Mouse (Mus musculus) embryonic facial prominence, embryonic 11.5 days (tissue): ENCODE data around the gene Hist2h3b. TPM values are rescaled to one million over a fixed set of nuclear protein-coding genes. Genes with fewer than 3 reads are reported as not detected.
"Not testable (repeated sequence)": the region's sequence is repeated elsewhere in the genome, so short reads cannot be mapped to it uniquely, and the experiment has no call there.

Source experiments
- ATAC-seq: fragments of 200-750 bp; cut with Nextera tagmentation; replicated peaks from 2 replicates; pipeline ENCODE4 v1.8.0; 2017; ENCODE audit warnings: low read depth; ENCODE audit not compliant: insufficient number of reproducible peaks, low FRiP score, low TSS enrichment
- DNase-seq: peaks from one replicate; pipeline ENCODE4 v3.0.0-alpha.2; 2015; ENCODE audit warnings: low spot score
- H3K27ac ChIP-seq: fragments of 300-500 bp; sonication (generic); replicated peaks from 2 replicates; pipeline ENCODE4 v1.5.1; 2014; ENCODE audit warnings: mild to moderate bottlenecking, low read depth, low read length, control low read depth
- H3K27me3 ChIP-seq: fragments of 300-500 bp; sonication (generic); 2 replicates; pipeline ENCODE4 v1.6.1; 2014; ENCODE audit warnings: mild to moderate bottlenecking, low read length, moderate library complexity, mixed read lengths; ENCODE audit not compliant: control insufficient read depth, insufficient read depth
- H3K36me3 ChIP-seq: fragments of 300-500 bp; sonication (generic); replicated peaks from 2 replicates; pipeline ENCODE4 v1.6.1; 2014; ENCODE audit warnings: low read depth, mild to moderate bottlenecking, low read length, moderate library complexity, mixed read lengths; ENCODE audit not compliant: control insufficient read depth, insufficient read depth
- H3K4me1 ChIP-seq: fragments of 300-500 bp; sonication (generic); 2 replicates; pipeline ENCODE4 v1.6.1; 2014; ENCODE audit warnings: low read length, mixed read lengths; ENCODE audit not compliant: control insufficient read depth, insufficient read depth
- H3K4me2 ChIP-seq: fragments of 300-500 bp; sonication (generic); 2 replicates; pipeline ENCODE4 v1.6.1; 2014; ENCODE audit warnings: low read depth, mild to moderate bottlenecking, control low read depth, low read length, moderate library complexity
- H3K4me3 ChIP-seq: fragments of 300-500 bp; sonication (generic); 2 replicates; pipeline ENCODE4 v1.5.1; 2014; ENCODE audit warnings: low read depth, low read length, control low read depth
- H3K9ac ChIP-seq: fragments of 300-500 bp; sonication (generic); replicated peaks from 2 replicates; pipeline ENCODE4 v1.6.1; 2014; ENCODE audit warnings: mild to moderate bottlenecking, control low read depth, low read length
- H3K9me3 ChIP-seq: fragments of 300-500 bp; sonication (generic); replicated peaks from 2 replicates; pipeline ENCODE4 v1.6.1; 2016; ENCODE audit warnings: mild to moderate bottlenecking, low read length, inconsistent platforms, mixed read lengths; ENCODE audit not compliant: control insufficient read depth
- WGBS: fragments of 180-500 bp; shearing (Covaris S2); extraction: QIAGEN DNeasy Blood & Tissue Kit; methylation state at CpG from one replicate; pipeline ENCODE4 v1.1.7; 2014; 5-methylcytosine and 5-hydroxymethylcytosine counted together
- polyA plus RNA-seq: library from polyadenylated mRNA; unstranded; fragments of >200 nt; fragmentation: Nextera tagmentation; extraction: Ambion mirVana; gene quantifications from 2 replicates; pipeline ENCODE4 v1.2.1, GENCODE M21; 2014

Gene Hist2h3b
- polyA plus RNA-seq, 1 experiment from 2014 or later, result 90.2 TPM

- DNase-seq, result peak; percentile 69
- H3K9me3 ChIP-seq, H3K36me3 ChIP-seq, H3K4me1 ChIP-seq, H3K27me3 ChIP-seq: not testable (repeated sequence)
- Histone ChIP-seq H3K4me2 (peak within 1 kb of the TSS; percentile 62), H3K4me3 (peak within 1 kb of the TSS; percentile 37), H3K27ac (peak within 1 kb of the TSS; percentile 87), H3K9ac (peak within 1 kb of the TSS; percentile 77)
- WGBS, result 0% methylated on average over 21 of the region's 88 CpGs
- ATAC-seq, result peak; percentile 86
Measured at GRCm38 (mm10) chr3:96245003-96245886, 23.2 kb upstream of the Hist2h3b start, which contains the start of gene Hist2h2aa1. Hist2h2aa1 (plus strand) TSS chr3:96245497.

GRCm38 (mm10) chr3:96246018-96246417, 22.4 kb upstream of the Hist2h3b start:
- not testable (repeated sequence) for H3K27me3 ChIP-seq, DNase-seq, ATAC-seq, H3K9ac ChIP-seq, H3K4me3 ChIP-seq, H3K4me1 ChIP-seq, H3K4me2 ChIP-seq, H3K9me3 ChIP-seq, H3K36me3 ChIP-seq
- peak overlapping the region; percentile 65; the same call in 1 of the 2 replicates for H3K27ac ChIP-seq
- WGBS, result 0% methylated on average over 9 of the region's 21 CpGs

- H3K9ac ChIP-seq, result peak within 1 kb of the TSS; percentile 65
- H3K9me3 ChIP-seq, H3K36me3 ChIP-seq, H3K4me1 ChIP-seq, H3K27me3 ChIP-seq, DNase-seq: not testable (repeated sequence)
- peak within 1 kb of the TSS; percentile 72 for H3K27ac ChIP-seq
- WGBS, result 0% methylated on average over 3 of the region's 47 CpGs
- peak; percentile 94 for ATAC-seq
- peak within 1 kb of the TSS; percentile 48 for H3K4me3 ChIP-seq
- peak within 1 kb of the TSS; percentile 52 for H3K4me2 ChIP-seq
Measured at GRCm38 (mm10) chr3:96246427-96246856, 22.0 kb upstream of the Hist2h3b start, which contains the start of gene Hist2h3c1. Hist2h3c1 (plus strand) TSS chr3:96246685.

- Histone ChIP-seq H3K9me3 (no peaks in the 10 kb centered on the region), H3K9ac (peak overlapping the region; percentile 65), H3K4me3 (peak overlapping the region; percentile 48), H3K27ac (peak overlapping the region; percentile 72), H3K36me3 (no peaks in the 10 kb centered on the region), H3K4me2 (peak overlapping the region; percentile 52), H3K4me1 (no peaks in the 10 kb centered on the region; the same call in 1 of the 2 replicates), H3K27me3 (no peaks in the 10 kb centered on the region)
- WGBS, result 2% methylated on average over 11 of the region's 11 CpGs
- ATAC-seq (no peak), DNase-seq (peak; percentile 56)
Measured at GRCm38 (mm10) chr3:96247356-96248140, 20.9 kb upstream of the Hist2h3b start.

GRCm38 (mm10) chr3:96248141-96249033, 20.1 kb upstream of the Hist2h3b start:
- H3K9ac ChIP-seq, result peak overlapping the region; percentile 37; the same call in 1 of the 2 replicates
- no peaks in the 10 kb centered on the region for H3K9me3 ChIP-seq
- DNase-seq, result peak; percentile 54
- no peaks in the 10 kb centered on the region; the same call in 1 of the 2 replicates for H3K4me1 ChIP-seq
- H3K27ac ChIP-seq, result 0 out of 2 replicates have a peak overlapping the region, but pooled peaks have one; percentile 28
- 52% methylated on average over 6 of the region's 6 CpGs for WGBS
- no peak for ATAC-seq
- peak overlapping the region; percentile 52 for H3K4me2 ChIP-seq
- no peaks in the 10 kb centered on the region for H3K27me3 ChIP-seq
- no peaks in the 10 kb centered on the region for H3K36me3 ChIP-seq
- peak overlapping the region; percentile 48 for H3K4me3 ChIP-seq

GRCm38 (mm10) chr3:96249034-96249345, 19.5 kb upstream of the Hist2h3b start:
- WGBS, result 57% methylated on average over 4 of the region's 4 CpGs
- Histone ChIP-seq H3K9me3 (no peaks in the 10 kb centered on the region), H3K4me2 (peak overlapping the region; percentile 23), H3K27ac (0 out of 2 replicates have a peak overlapping the region, but pooled peaks have one; percentile 28), H3K9ac (no peak overlapping the region), H3K36me3 (no peaks in the 10 kb centered on the region), H3K4me3 (peak overlapping the region; percentile 48; the same call in 1 of the 2 replicates), H3K27me3 (no peaks in the 10 kb centered on the region), H3K4me1 (no peaks in the 10 kb centered on the region; the same call in 1 of the 2 replicates)
- no peak for DNase-seq
- ATAC-seq, result no peak

GRCm38 (mm10) chr3:96250890-96251289, 17.6 kb upstream of the Hist2h3b start:
- Histone ChIP-seq H3K4me3 (no peak overlapping the region), H3K4me1 (no peaks in the 10 kb centered on the region), H3K27ac (no peak overlapping the region), H3K9ac (no peak overlapping the region), H3K4me2 (no peak overlapping the region), H3K9me3 (no peaks in the 10 kb centered on the region), H3K27me3 (no peaks in the 10 kb centered on the region), H3K36me3 (no peaks in the 10 kb centered on the region)
- DNase-seq, result no peak
- no peak for ATAC-seq
- 59% methylated on average over 3 of the region's 3 CpGs for WGBS
